ENCODE assay signal across 11 mouse cellular contexts in the genomic region with DNA sequence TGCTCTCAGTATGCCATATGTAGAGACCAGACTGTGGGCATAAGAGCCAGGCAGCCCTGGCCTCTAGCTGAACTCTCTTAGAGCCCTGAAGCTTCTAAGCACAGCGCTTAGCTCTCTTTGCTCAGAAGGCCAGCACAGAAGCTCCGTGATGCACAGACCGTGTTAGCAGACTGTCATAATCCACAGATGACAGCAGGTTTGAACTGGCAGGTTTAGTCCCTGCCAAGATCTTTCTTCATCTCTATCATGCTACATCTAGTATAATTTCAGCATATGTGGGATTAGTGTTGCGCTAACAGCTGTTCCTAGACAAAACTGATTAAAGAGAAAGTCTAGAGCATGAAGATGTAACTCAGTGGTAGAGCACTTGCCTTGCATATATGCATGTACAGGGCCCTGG.
DNase-seq lines count a peak whose midpoint lies in the region.
"Had no signal": no experiment of that assay in that cellular context is flagged by ENCODE, and none has a peak within 500 bp of the region (broad histone marks: within the 10 kb centered on the region; RNA-seq: fewer than 3 reads in every experiment).

No protein-coding gene starts in this region.

- intact Hi-C loops in heart, postnatal 10 days (cut with DNase I): no loop called here

- peak; percentile 14 to 40 for DNase-seq in frontal cortex, adult 2 months (ENCODE audit: extremely low spot score in 1 of 2, low spot score in 1 of 2)
- no peak for DNase-seq in frontal cortex, postnatal 10 days (ENCODE audit: low spot score in 2 of 2)
- peak; percentile 74 for DNase-seq in brain, adult 2 months (ENCODE audit: low read depth, low spot score)
- DNase-seq in brain, embryonic 18.5 days (ENCODE audit: low read depth, low spot score): peak; percentile 34
- peak; percentile 51 for DNase-seq in layer of hippocampus, adult 9-10 months (ENCODE audit: low spot score)
- no peak for DNase-seq in lung, postnatal 14 days
- DNase-seq in heart, postnatal 10 days: no peak
- DNase-seq: adrenal gland, postnatal 25 days; liver, embryonic 13.5 days; midbrain, embryonic 14.5 days; thymus, adult 18-20 months had no signal

Comparison
In these comparisons a context has a peak if more than half of its experiments do, and no peak if none do; other contexts are left out.
1. DNase-seq: peak in frontal cortex, adult 2 months (2 of 2), brain, adult 2 months (single experiment), brain, embryonic 18.5 days (single experiment) and layer of hippocampus, adult 9-10 months (single experiment); none in frontal cortex, postnatal 10 days (0 of 2), lung, postnatal 14 days (single experiment) and heart, postnatal 10 days (0 of 2).